16 mouse cellular contexts compared by ENCODE assay signal in the genomic region with DNA sequence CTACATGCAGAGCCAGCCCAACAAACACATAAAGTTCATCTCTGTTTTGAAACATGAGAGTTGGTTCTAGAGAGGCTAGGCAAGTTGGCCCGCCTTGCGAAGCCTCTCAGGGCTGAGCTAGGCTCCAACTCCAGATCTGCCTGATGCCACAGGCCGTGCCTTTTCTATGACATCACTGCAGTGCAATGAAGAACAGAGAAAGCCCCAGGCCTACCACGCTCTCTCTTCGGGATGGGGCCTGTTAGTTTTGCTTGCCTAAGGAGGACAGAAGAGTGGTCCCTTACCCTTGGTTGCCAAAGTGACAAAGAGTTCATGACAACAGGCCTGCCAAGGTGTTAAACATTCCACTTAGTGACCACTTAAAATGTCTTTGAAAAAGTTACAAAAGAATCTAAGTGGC.
DNase-seq lines count a peak whose midpoint lies in the region; ATAC-seq and TF ChIP-seq lines count a peak whose summit lies in the region.
"Had no signal": no experiment of that assay in that cellular context is flagged by ENCODE, and none has a peak within 500 bp of the region (broad histone marks: within the 10 kb centered on the region; RNA-seq: fewer than 3 reads in every experiment).

No protein-coding gene starts in this region.

- H3K79me2 ChIP-seq in heart, adult 2 months (replicated peaks; ENCODE audit: control insufficient read depth, insufficient read depth, low read length) = peaks cover 3% of the 10 kb centered on the region

- no peak for DNase-seq in heart, adult 2 months
- peak; percentile 67 for DNase-seq in midbrain, embryonic 11.5 days (ENCODE audit: low spot score, missing footprints)
- peak; percentile 44 for DNase-seq in lung, postnatal 10 days
- DNase-seq in thymus, adult 2 months = no peak
- no peak for DNase-seq in adrenal gland, postnatal 4 days (ENCODE audit: low spot score in 2 of 2)
- DNase-seq: adrenal gland, adult 8-10 months; cerebellum, adult 2 months; thymus, postnatal 25 days had no signal

- H3K9ac ChIP-seq in heart, embryonic 11.5 days (ENCODE audit: low read depth, low read length) = no peak overlapping the region
- H3K9ac ChIP-seq in heart, adult 2 months (ENCODE audit: low read depth, low read length) = no peak overlapping the region
- H3K9ac ChIP-seq in midbrain, embryonic 11.5 days (ENCODE audit: low read length) = no peak overlapping the region
- no peak overlapping the region for H3K9ac ChIP-seq in midbrain, embryonic 15.5 days
- H3K9ac ChIP-seq: hindbrain, embryonic 15.5 days; liver, embryonic 14.5 days; neural tube, embryonic 12.5 days had no signal

- no peaks in the 10 kb centered on the region for H3K36me3 ChIP-seq in heart, embryonic 11.5 days (ENCODE audit: control insufficient read depth, insufficient read depth, low read length)
- peaks cover 9% of the 10 kb centered on the region for H3K36me3 ChIP-seq in heart, adult 2 months (ENCODE audit: control insufficient read depth, insufficient read depth, low read length)
- H3K36me3 ChIP-seq in midbrain, embryonic 11.5 days (ENCODE audit: control insufficient read depth, insufficient read depth, low read length) = no peaks in the 10 kb centered on the region
- no peaks in the 10 kb centered on the region for H3K36me3 ChIP-seq in midbrain, embryonic 15.5 days (replicated peaks)
- no peaks in the 10 kb centered on the region for H3K36me3 ChIP-seq in thymus, adult 2 months (ENCODE audit: control insufficient read depth, insufficient read depth, low read length)
- H3K36me3 ChIP-seq: hindbrain, embryonic 15.5 days; neural tube, embryonic 12.5 days had no signal

- H3K27ac ChIP-seq in heart, embryonic 11.5 days (ENCODE audit: low read depth, low read length) = peak overlapping the region; percentile 66
- no peak overlapping the region; the same call in 1 of the 2 replicates for H3K27ac ChIP-seq in heart, adult 2 months
- no peak overlapping the region for H3K27ac ChIP-seq in midbrain, embryonic 11.5 days (ENCODE audit: low read depth, low read length)
- no peak overlapping the region for H3K27ac ChIP-seq in midbrain, embryonic 15.5 days
- no peak overlapping the region for H3K27ac ChIP-seq in thymus, adult 2 months (ENCODE audit: control insufficient read depth, insufficient read depth, low read length)
- H3K27ac ChIP-seq: hindbrain, embryonic 15.5 days; kidney, postnatal 0 days; liver, embryonic 14.5 days; neural tube, embryonic 12.5 days had no signal

- intact Hi-C loops in heart, adult 2 months (cut with DNase I) = loop anchor here (2.0 kb wide), 1 partner anchor 13 kb away; no protein-coding TSS in a partner anchor

- H3K27me3 ChIP-seq in heart, embryonic 11.5 days (ENCODE audit: control insufficient read depth, insufficient read depth, low read length) = no peaks in the 10 kb centered on the region
- no peaks in the 10 kb centered on the region for H3K27me3 ChIP-seq in heart, adult 2 months (ENCODE audit: control insufficient read depth, insufficient read depth, low read length)
- no peaks in the 10 kb centered on the region for H3K27me3 ChIP-seq in midbrain, embryonic 11.5 days (ENCODE audit: control insufficient read depth, insufficient read depth, low read length)
- no peaks in the 10 kb centered on the region for H3K27me3 ChIP-seq in midbrain, embryonic 15.5 days (replicated peaks)
- no peaks in the 10 kb centered on the region for H3K27me3 ChIP-seq in thymus, adult 2 months (ENCODE audit: control insufficient read depth, insufficient read depth, low read length)
- H3K27me3 ChIP-seq: hindbrain, embryonic 15.5 days; neural tube, embryonic 12.5 days had no signal

- H3K4me1 ChIP-seq in heart, embryonic 11.5 days (ENCODE audit: control insufficient read depth, insufficient read depth, low read length) = peaks cover 67% of the 10 kb centered on the region
- peaks cover 28% of the 10 kb centered on the region for H3K4me1 ChIP-seq in heart, adult 2 months (ENCODE audit: control insufficient read depth, insufficient read depth, low read length)
- H3K4me1 ChIP-seq in midbrain, embryonic 11.5 days (ENCODE audit: control insufficient read depth, insufficient read depth, low read length) = no peaks in the 10 kb centered on the region
- no peaks in the 10 kb centered on the region for H3K4me1 ChIP-seq in midbrain, embryonic 15.5 days
- peaks cover 11% of the 10 kb centered on the region for H3K4me1 ChIP-seq in thymus, adult 2 months (replicated peaks; ENCODE audit: control insufficient read depth, insufficient read depth, low read length)
- H3K4me1 ChIP-seq: hindbrain, embryonic 15.5 days; neural tube, embryonic 12.5 days had no signal

- no peak for TF ChIP-seq CTCF in heart, adult 2 months (IDR thresholded peaks at IDR 0.05)
- no peak for TF ChIP-seq CTCF in thymus, adult 2 months (IDR thresholded peaks at IDR 0.05; ENCODE audit: borderline replicate concordance, control insufficient read depth, extremely low read depth, insufficient read depth, low read length, poor library complexity)

- ATAC-seq in heart, embryonic 11.5 days (replicated peaks; ENCODE audit: insufficient number of reproducible peaks, low FRiP score, low TSS enrichment) = no peak
- ATAC-seq in midbrain, embryonic 11.5 days (ENCODE audit: low FRiP score) = no peak
- ATAC-seq in midbrain, embryonic 15.5 days (replicated peaks) = no peak
- ATAC-seq in megakaryocyte, adult 5-6 weeks (ENCODE audit: poor library complexity, severe bottlenecking) = no peak
- ATAC-seq: forebrain, embryonic 16.5 days had no signal

- no peaks in the 10 kb centered on the region for H3K9me3 ChIP-seq in heart, embryonic 11.5 days (replicated peaks; ENCODE audit: control insufficient read depth, low read length)
- no peaks in the 10 kb centered on the region for H3K9me3 ChIP-seq in midbrain, embryonic 11.5 days (ENCODE audit: control insufficient read depth, low read length)
- H3K9me3 ChIP-seq in midbrain, embryonic 15.5 days = no peaks in the 10 kb centered on the region
- H3K9me3 ChIP-seq: hindbrain, embryonic 15.5 days; neural tube, embryonic 12.5 days had no signal

- 56% methylated on average over 5 of the region's 5 CpGs for WGBS in heart, embryonic 11.5 days (ENCODE audit: insufficient replicate concordance)
- WGBS in heart, adult 2 months = 70% methylated on average over 5 of the region's 5 CpGs
- 83% methylated on average over 5 of the region's 5 CpGs for WGBS in midbrain, embryonic 11.5 days
- WGBS in midbrain, embryonic 15.5 days = 88% methylated on average over 5 of the region's 5 CpGs
- WGBS in thymus, adult 2 months = 96% methylated on average over 5 of the region's 5 CpGs

- H3K4me3 ChIP-seq in heart, embryonic 11.5 days (ENCODE audit: low read depth, low read length) = no peak overlapping the region
- no peak overlapping the region for H3K4me3 ChIP-seq in heart, adult 2 months
- no peak overlapping the region for H3K4me3 ChIP-seq in midbrain, embryonic 11.5 days (ENCODE audit: low read depth, low read length)
- H3K4me3 ChIP-seq in midbrain, embryonic 15.5 days = no peak overlapping the region
- no peak overlapping the region for H3K4me3 ChIP-seq in thymus, adult 2 months (ENCODE audit: control insufficient read depth, insufficient read depth, low read length)
- H3K4me3 ChIP-seq: hindbrain, embryonic 15.5 days; neural tube, embryonic 12.5 days had no signal

- no peak for TF ChIP-seq EP300 in heart, adult 2 months (IDR thresholded peaks at IDR 0.05; ENCODE audit: insufficient read depth, low read depth, low read length)

- TF ChIP-seq POLR2A in heart, adult 2 months (IDR thresholded peaks at IDR 0.05; ENCODE audit: insufficient read depth, low read depth, low read length) = no peak
- no peak for TF ChIP-seq POLR2A in thymus, adult 2 months (IDR thresholded peaks at IDR 0.05; ENCODE audit: control insufficient read depth, extremely low read depth, insufficient read depth, low read length, poor library complexity)

- no peak overlapping the region for H3K4me2 ChIP-seq in heart, embryonic 11.5 days
- H3K4me2 ChIP-seq in midbrain, embryonic 11.5 days = no peak overlapping the region
- no peak overlapping the region for H3K4me2 ChIP-seq in midbrain, embryonic 15.5 days
- H3K4me2 ChIP-seq: hindbrain, embryonic 15.5 days; neural tube, embryonic 12.5 days had no signal

Comparison
In these comparisons a context has a peak if more than half of its experiments do, and no peak if none do; other contexts are left out.
1. DNase-seq: peak in midbrain, embryonic 11.5 days (single experiment) and lung, postnatal 10 days (single experiment); none in heart, adult 2 months (0 of 2), thymus, adult 2 months (single experiment) and adrenal gland, postnatal 4 days (0 of 2).